Mouse (Mus musculus): Measurements from ENCODE around the gene Cdk5rap2. TPM values are rescaled to one million over a fixed set of nuclear protein-coding genes. Genes with fewer than 3 reads are reported as not detected.

Gene Cdk5rap2
- total and polyA plus RNA-seq, 2 experiments from 2014 or later = 5.7 to 12.2 TPM

DNA sequence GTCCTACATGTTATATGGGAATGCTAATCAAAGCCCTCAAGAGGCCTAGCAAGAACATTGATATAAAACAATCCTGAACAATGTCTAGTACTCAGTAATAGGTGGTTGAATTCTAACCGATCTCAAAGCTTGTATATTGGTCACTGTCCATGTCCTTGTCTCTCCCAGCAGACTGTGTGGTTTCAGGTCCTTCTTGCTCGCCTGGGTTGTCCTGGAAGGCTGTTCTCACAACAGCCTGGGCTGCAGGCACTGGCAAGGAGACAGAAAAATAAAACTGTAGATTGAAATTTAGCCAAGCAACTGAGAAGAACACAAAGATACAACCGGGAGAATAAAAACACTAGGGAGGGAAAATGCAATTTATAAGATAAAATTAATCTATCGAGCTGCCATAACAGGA is 137.7 kb downstream of the Cdk5rap2 start:
- H3K9ac ChIP-seq (replicated peaks; ENCODE audit: low read length, poor library complexity, severe bottlenecking) = no peak overlapping the region
- DNase-seq (ENCODE audit: low spot score) (no peak), ATAC-seq (ENCODE audit: low FRiP score) (no peak)
- H3K4me2 ChIP-seq (ENCODE audit: low read depth, low read length, poor library complexity, severe bottlenecking) = no peak overlapping the region
- H3K27me3 ChIP-seq (ENCODE audit: insufficient read depth, low read length) = no peaks in the 10 kb centered on the region
- no peak overlapping the region for H3K4me3 ChIP-seq (ENCODE audit: low read depth, low read length)
- no peaks in the 10 kb centered on the region for H3K4me1 ChIP-seq (ENCODE audit: insufficient read depth, low read length)
- H3K27ac ChIP-seq (ENCODE audit: low read depth, low read length) = no peak overlapping the region
- 85% methylated on average over 4 of the region's 4 CpGs for WGBS
- H3K9me3 ChIP-seq (ENCODE audit: low read length) = no peaks in the 10 kb centered on the region
- no peaks in the 10 kb centered on the region for H3K36me3 ChIP-seq (ENCODE audit: insufficient read depth, low read length)
- no peak for TF ChIP-seq CTCF (IDR thresholded peaks at IDR 0.05)

DNA sequence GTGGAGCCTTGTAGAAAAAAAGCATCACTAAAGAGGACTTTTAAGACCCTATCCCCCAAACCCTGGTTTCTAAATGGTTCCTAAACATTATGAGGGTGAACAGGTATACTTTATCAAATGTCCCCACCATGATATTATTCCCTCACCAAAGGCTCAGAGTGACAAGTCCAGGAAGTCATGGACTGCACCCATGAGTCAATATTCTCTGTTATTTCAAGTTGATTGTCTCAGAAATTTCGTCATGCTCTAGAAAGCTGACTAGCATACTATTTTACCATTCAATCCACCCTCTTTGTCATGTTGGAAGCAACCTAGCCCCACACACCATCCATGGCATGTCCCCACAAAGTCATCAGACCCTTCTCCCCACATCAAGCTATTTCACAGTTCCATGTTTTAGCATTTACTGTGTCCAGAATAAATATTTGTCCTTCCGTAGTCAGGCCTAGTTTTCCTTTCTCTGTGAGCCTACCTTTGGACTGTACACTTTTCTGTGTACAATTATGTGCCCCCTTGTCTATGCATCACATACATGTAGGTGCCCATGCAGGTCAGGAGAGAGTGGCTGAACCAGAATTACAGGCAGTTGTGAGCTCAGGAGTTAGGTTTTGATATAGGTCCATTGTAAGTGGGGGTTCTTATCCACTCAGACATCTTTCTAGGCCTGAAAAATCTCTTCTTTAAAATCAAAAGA is 142.9 kb downstream of the Cdk5rap2 start:
- Histone ChIP-seq H3K9ac (replicated peaks; ENCODE audit: low read length, poor library complexity, severe bottlenecking) (no peak overlapping the region), H3K27me3 (ENCODE audit: insufficient read depth, low read length) (no peaks in the 10 kb centered on the region), H3K9me3 (ENCODE audit: low read length) (no peaks in the 10 kb centered on the region), H3K27ac (ENCODE audit: low read depth, low read length) (no peak overlapping the region), H3K4me2 (ENCODE audit: low read depth, low read length, poor library complexity, severe bottlenecking) (no peak overlapping the region), H3K4me3 (ENCODE audit: low read depth, low read length) (no peak overlapping the region), H3K36me3 (ENCODE audit: insufficient read depth, low read length) (peaks cover 17% of the 10 kb centered on the region; the same call in 1 of the 2 replicates), H3K4me1 (ENCODE audit: insufficient read depth, low read length) (no peaks in the 10 kb centered on the region)
- no peak for TF ChIP-seq CTCF (IDR thresholded peaks at IDR 0.05)
- 95% methylated on average over 2 of the region's 2 CpGs for WGBS
- DNase-seq (ENCODE audit: low spot score) = no peak
- no peak for ATAC-seq (ENCODE audit: low FRiP score)

DNA sequence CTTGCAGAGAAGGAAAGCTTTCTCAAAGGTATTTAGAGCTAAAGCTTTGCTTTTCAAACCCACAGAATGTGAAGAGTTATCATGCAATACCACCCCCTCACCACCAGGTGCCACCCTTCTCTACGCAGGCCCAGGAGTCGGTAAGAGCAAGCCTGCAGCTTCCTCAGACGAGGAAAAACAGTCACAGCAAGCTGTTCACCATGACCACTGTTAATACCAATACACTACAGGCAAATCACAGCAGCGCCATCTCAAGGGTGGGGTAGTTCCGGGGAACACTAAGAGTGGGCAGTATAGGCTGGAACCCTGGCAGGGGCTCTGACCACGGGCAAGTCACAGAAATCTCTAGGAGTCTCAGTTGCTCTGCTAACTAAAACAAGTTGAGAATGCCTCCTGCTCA is 145.0 kb downstream of the Cdk5rap2 start:
- H3K9me3 ChIP-seq (ENCODE audit: low read length) = no peaks in the 10 kb centered on the region
- H3K36me3 ChIP-seq (ENCODE audit: insufficient read depth, low read length) = peaks cover 21% of the 10 kb centered on the region; the same call in 1 of the 2 replicates
- TF ChIP-seq CTCF (IDR thresholded peaks at IDR 0.05) = peak; percentile 77
- no peak overlapping the region for H3K27ac ChIP-seq (ENCODE audit: low read depth, low read length)
- H3K4me1 ChIP-seq (ENCODE audit: insufficient read depth, low read length) = no peaks in the 10 kb centered on the region
- H3K9ac ChIP-seq (replicated peaks; ENCODE audit: low read length, poor library complexity, severe bottlenecking) = no peak overlapping the region
- H3K27me3 ChIP-seq (ENCODE audit: insufficient read depth, low read length) = no peaks in the 10 kb centered on the region
- no peak overlapping the region for H3K4me3 ChIP-seq (ENCODE audit: low read depth, low read length)
- WGBS = 70% methylated on average over 6 of the region's 6 CpGs
- no peak overlapping the region for H3K4me2 ChIP-seq (ENCODE audit: low read depth, low read length, poor library complexity, severe bottlenecking)
- DNase-seq (ENCODE audit: low spot score) = peak; percentile 34
- 0 out of 2 replicates have a peak, but pooled peaks have one; percentile 41 for ATAC-seq (ENCODE audit: low FRiP score)

DNA sequence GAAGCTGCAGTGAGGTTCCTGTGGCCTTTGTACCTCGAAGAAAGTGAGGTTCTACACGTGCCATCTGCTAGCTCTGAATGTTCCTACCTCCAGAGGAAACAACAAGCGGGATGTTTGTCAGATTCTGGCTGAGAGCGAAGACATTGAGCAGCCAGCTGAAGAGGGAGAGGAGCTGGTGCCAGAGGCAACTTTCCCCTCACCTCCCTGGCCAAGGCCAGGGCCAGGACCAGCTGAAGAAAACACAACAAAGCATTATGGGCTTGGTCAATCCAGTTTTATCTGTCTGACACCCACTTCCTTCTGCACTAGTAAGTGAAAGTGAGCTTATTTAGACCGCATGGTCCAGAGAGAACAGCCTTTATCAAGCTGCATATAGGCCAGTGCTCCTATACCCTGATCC is 147.4 kb downstream of the Cdk5rap2 start:
- no peak overlapping the region for H3K9ac ChIP-seq (replicated peaks; ENCODE audit: low read length, poor library complexity, severe bottlenecking)
- peaks cover 9% of the 10 kb centered on the region; the same call in 1 of the 2 replicates for H3K4me1 ChIP-seq (ENCODE audit: insufficient read depth, low read length)
- no peak for ATAC-seq (ENCODE audit: low FRiP score)
- no peak for DNase-seq (ENCODE audit: low spot score)
- no peak overlapping the region for H3K4me3 ChIP-seq (ENCODE audit: low read depth, low read length)
- no peaks in the 10 kb centered on the region for H3K27me3 ChIP-seq (ENCODE audit: insufficient read depth, low read length)
- H3K4me2 ChIP-seq (ENCODE audit: low read depth, low read length, poor library complexity, severe bottlenecking) = no peak overlapping the region
- TF ChIP-seq CTCF (IDR thresholded peaks at IDR 0.05) = no peak
- H3K27ac ChIP-seq (ENCODE audit: low read depth, low read length) = no peak overlapping the region
- H3K9me3 ChIP-seq (ENCODE audit: low read length) = no peaks in the 10 kb centered on the region
- 90% methylated on average over 5 of the region's 5 CpGs for WGBS
- H3K36me3 ChIP-seq (ENCODE audit: insufficient read depth, low read length) = peaks cover 21% of the 10 kb centered on the region; the same call in 1 of the 2 replicates

DNA sequence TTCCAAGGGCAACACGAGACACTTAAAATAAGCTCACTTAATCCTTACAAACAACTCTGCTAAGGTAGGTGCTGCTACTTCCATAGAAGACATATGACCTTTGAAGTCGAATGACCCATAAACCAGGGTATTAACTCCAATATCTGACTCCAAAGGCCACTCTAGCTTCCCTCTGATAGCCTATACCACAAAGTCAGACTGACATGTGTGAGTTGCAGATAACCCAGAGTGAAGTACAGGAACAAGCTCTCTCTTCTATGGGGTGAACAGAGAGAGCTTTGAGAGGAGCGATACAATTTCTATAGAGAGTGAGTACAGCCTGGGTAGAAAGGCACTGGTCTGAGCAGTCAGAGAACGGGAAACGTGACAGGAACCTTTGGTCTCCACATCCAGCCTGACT is 148.9 kb downstream of the Cdk5rap2 start:
- H3K27ac ChIP-seq (ENCODE audit: low read depth, low read length) = no peak overlapping the region
- DNase-seq (ENCODE audit: low spot score) (no peak), ATAC-seq (ENCODE audit: low FRiP score) (no peak)
- no peak overlapping the region for H3K4me3 ChIP-seq (ENCODE audit: low read depth, low read length)
- H3K4me2 ChIP-seq (ENCODE audit: low read depth, low read length, poor library complexity, severe bottlenecking) = no peak overlapping the region
- no peaks in the 10 kb centered on the region for H3K27me3 ChIP-seq (ENCODE audit: insufficient read depth, low read length)
- whole genome bisulfite sequencing = 89% methylated on average over 5 of the region's 5 CpGs
- no peak overlapping the region for H3K9ac ChIP-seq (replicated peaks; ENCODE audit: low read length, poor library complexity, severe bottlenecking)
- no peaks in the 10 kb centered on the region for H3K9me3 ChIP-seq (ENCODE audit: low read length)
- TF ChIP-seq CTCF (IDR thresholded peaks at IDR 0.05) = no peak
- H3K36me3 ChIP-seq (ENCODE audit: insufficient read depth, low read length) = peaks cover 24% of the 10 kb centered on the region
- peaks cover 9% of the 10 kb centered on the region; the same call in 1 of the 2 replicates for H3K4me1 ChIP-seq (ENCODE audit: insufficient read depth, low read length)

- no peak for DNase-seq (ENCODE audit: low spot score)
- Histone ChIP-seq H3K27me3 (ENCODE audit: insufficient read depth, low read length) (no peaks in the 10 kb centered on the region), H3K4me3 (ENCODE audit: low read depth, low read length) (no peak overlapping the region), H3K9ac (replicated peaks; ENCODE audit: low read length, poor library complexity, severe bottlenecking) (no peak overlapping the region), H3K4me1 (ENCODE audit: insufficient read depth, low read length) (peaks cover 9% of the 10 kb centered on the region; the same call in 1 of the 2 replicates), H3K36me3 (ENCODE audit: insufficient read depth, low read length) (peaks cover 22% of the 10 kb centered on the region), H3K9me3 (ENCODE audit: low read length) (no peaks in the 10 kb centered on the region), H3K27ac (ENCODE audit: low read depth, low read length) (no peak overlapping the region), H3K4me2 (ENCODE audit: low read depth, low read length, poor library complexity, severe bottlenecking) (no peak overlapping the region)
- no peak for TF ChIP-seq CTCF (IDR thresholded peaks at IDR 0.05)
- ATAC-seq (ENCODE audit: low FRiP score) = no peak
- 91% methylated on average over 11 of the region's 11 CpGs for WGBS
Observed at GRCm38 (mm10) chr4:70260419-70260807, 149.8 kb downstream of the Cdk5rap2 start.

All from midbrain, postnatal 0 days (tissue).